Mouse (Mus musculus): ENCODE results near the gene Ak1.

The Ak1 gene

DNA sequence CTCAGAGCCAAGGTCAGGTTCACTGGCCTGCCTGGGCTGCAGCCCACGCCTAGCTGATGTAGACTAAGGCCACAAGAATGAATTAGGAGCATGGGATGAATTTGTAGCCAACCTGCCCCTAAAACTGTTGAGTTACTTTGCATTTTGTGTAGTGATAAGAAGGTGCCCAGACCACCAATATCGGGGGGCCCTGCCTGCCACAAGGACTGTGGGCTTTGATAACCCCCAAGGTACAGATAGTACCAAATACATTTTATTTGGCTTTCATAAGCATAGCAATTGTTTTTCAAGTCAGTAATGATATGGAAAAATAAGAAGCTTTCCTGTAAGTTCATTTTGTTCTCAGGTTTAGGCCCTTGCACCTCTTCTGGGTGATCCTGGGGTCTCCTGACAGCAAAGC lies 37.3 kb downstream of the Ak1 start:
- DNase-seq, result no peak

DNA sequence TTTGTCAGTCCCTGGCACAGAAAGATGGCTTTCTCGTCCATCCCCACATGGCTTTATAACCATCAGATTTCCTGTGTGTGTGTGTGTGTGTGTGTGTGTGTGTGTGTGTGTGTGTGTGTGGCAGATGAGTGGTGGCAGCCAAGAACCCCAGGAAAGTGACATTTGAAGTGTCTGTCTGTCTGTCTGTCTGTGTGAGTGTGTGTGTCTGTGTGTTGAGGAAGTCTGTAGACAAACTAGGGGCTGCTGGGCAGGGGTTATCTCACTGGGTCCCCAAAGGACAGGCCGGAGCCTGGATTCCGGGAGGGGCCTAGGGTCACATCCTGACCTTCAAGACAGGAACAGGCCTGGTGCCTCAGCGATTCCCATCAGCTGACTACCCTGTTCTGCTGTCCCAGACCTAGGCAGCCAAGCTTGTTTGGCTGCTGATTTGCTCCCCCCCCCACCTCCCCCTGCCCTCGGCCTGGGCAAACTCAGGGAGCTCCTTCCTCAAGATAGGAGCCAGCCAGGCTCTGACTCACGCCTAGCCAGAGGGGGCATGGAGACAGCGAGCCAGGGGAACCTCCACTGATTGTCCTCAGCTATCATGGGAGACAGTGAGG lies 40.0 kb downstream of the Ak1 start:
- no peak for DNase-seq

DNA sequence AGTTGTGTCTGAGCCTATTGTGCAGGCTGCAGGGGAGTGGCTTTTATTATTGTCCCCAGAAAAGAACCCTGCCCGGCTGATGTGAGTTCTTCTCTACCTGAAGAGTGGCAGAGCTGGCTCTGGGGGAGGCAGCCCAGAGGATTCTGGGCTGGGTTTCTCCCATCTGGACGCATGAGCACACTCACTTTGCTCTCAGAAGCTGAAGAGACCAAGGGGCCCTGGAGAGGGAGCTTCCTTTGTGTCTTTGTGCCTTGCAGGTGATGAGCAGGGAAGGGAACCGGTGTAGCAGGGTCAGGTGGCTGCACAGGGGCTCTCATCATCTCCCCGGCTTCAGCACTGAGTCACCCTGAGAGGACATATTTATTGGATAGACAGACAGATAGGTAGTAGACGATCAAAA lies 40.7 kb downstream of the Ak1 start:
- no peak for DNase-seq

DNA sequence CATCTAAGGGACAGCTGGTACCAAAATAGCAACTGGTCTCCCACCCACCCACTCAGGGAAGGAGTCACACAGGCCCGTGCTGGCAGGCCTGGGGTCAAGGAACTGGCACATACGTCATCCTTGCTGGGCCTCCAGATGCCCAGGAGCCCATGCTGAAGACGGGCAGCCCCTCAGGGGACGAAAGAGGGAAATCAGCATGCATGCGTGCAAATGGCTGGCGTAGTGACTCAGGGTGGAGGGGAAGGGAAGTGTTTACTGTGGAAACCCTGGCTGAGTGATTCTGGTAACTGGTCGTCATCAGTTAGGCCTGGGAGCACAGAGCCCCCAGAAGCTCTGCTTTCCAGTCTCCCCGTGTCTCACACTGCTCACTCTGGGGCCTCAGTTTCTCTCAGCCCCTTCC lies 43.8 kb downstream of the Ak1 start:
- DNase-seq, result no peak

DNA sequence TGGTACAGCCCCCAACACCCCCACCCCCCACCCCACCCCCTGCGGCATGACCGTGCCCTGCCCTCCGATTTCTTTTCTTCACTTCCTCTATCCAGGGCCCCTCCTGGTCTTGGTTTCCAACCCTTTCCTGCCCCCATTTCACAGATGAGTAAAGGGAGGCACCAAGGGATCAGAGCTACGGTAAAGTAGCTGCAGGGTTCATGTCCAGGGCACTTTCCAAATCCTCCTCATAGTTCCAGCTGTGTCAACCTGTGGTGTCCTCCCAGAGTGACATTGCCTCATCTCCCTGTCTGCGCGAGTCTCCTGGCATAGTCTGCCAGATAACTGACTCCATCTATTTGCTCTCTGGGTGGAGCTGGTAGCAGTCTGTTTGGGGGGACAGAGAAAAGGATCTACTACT lies 44.3 kb downstream of the Ak1 start:
- no peak for DNase-seq

DNA sequence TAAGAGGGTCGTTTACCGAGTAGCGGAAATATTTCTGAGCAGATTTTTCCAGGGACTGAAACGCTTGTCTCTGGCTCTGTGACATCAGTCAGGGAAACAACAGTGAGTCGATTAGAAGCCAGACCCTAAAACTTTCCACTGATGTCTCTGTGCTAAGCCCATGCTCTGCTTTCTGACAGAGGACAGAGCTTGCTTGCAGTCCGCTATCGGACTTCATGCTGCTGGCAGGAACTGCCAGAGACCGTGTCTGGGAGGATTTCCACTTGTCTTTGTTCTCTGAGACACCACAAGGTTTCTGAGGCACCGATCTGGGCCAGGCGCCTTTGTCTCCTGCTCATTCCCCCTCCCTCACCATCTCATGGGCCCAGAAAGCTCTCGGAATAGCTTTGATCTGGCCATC lies 46.2 kb downstream of the Ak1 start:
- no peak for DNase-seq

DNA sequence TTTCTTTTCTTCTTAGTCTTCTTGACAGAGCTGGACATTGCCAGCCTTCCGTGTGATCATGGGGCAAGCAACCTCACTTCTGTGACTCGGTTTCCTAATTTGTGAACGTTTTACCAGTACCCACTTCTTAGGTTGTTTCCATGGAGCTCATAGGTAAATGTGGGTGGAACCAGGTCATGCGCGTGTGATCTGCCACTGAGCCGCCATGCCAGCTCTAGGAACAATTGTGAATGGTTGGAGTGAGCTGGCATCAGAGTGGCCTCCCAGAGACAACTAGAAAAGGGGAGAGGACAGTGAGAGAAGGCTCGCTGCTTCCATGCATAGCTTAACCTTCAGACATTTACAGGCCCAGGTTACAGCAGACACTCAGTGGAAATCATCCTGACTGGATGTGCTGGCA lies 46.6 kb downstream of the Ak1 start:
- DNase-seq, result no peak

DNA sequence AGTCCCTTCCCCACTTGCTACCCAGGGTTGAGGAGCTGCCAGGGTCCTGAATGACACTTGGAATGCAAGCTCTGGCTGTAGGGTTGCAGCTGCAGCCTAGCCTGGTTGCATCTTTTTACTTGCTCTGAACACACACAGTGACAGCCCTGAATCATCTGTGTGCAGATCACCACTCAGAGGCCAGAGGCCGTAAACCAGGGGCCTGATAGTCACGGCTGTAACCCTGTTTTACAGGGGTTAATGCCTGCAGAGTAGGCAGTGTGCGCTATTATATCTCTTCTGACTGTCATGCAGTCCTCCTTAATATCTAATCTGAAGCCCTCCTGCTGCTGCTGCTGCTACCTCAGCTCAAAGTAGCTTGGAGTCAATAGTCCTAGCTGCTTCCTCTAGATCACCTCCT lies 48.3 kb downstream of the Ak1 start:
- no peak for DNase-seq

DNA sequence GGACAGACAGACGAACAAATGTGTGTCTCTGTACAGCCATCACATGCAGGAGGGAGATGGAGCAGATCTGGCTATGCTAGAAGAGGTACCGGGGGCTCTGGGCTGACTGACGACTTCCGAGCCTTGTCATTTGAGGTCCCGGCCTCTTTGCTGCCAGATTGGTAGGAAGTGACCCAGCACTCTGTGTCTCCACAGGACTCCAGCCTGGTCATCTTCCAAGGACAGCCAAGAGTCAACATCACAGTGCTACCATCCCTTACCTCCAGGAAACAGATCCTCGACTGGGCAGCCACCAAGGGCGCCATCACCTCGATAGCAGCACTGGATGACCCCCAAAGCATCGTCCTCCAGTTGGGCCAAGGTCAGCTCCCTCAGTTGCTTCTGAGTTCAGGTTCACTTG lies 49.6 kb downstream of the Ak1 start:
- no peak for DNase-seq

DNA sequence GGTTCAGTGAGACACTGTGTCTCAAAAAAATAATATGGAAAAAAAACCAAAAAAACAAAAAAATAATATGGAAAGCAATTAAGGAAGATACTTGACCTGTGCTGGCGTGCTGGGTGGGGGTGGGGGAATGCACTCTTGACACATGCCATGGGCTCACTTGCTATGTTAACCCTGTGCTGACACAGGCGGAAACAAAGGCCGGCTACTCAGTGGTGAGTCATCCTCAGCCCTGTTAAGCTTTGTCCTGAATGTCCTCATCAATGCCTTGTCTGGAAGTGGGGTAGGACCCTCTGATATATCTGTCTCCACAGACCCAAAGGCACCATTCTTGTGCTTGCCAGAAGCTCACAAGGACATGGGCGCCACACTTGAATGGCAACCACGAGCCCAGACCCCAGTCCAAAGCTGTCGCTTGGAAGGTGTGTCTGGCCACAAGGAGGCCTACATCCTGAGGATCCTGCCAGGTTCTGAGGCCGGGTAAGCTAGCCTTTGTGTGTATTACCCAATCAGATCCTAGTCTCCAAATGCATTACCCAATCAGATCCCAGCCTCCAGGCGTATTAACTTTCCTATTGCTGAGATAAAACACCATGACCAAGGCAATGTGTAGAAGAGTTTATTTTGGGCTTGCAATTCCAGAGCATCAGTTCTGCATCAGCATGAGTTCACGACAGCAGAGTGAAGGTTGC lies 50.5 kb downstream of the Ak1 start:
- no peak for DNase-seq

DNA sequence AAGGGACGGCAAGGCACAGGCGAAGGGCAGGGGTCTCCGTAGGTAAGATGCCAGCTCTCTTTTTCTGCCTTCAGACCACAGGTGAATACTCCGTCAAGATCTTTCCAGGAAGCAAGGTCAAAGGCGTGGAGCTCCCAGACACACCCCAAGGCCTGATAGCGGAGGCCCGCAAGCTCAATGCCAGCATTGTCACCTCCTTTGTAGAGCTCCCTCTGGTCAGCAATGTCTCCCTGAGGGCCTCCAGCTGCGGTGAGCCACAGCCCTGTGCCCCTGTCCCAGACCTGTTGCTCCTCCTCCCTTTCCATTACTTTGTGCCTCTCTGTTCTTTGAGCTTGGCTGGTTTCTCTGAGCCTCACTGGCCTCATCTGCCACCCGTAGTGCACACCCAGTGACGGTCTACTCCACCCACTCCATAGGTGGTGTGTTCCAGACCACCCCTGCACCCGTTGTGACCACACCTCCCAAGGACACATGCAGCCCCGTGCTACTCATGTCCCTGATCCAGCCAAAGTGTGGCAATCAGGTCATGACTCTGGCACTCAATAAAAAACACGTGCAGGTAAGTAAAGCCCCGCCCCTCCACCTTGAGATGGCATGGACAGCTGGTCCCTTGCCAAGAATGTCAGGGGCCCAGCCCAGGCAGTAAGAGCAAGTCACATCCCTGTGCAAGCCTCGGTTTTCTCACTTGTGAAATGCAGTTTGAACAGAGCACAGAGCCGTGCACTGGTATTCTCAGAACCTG lies 51.8 kb downstream of the Ak1 start:
- no peak for DNase-seq

DNA sequence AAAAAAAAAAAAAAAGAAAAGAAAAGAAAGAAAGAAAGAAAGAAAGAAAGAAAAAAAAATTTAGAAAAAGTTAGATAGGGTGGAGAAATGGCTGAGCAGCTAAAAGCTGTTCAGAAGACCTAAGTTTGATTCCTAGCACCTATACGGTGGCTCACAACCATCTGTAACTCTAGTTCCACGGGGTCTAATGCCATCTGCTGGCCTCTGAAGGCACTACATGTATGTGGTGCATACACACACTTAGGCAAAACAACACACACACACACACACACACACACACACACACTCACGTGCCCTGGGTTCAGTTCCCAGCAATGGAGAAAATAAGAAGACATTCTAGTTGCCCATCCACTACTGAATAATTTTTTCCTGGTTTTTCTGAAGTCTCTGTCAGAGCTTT lies 55.3 kb downstream of the Ak1 start:
- no peak for DNase-seq

DNA sequence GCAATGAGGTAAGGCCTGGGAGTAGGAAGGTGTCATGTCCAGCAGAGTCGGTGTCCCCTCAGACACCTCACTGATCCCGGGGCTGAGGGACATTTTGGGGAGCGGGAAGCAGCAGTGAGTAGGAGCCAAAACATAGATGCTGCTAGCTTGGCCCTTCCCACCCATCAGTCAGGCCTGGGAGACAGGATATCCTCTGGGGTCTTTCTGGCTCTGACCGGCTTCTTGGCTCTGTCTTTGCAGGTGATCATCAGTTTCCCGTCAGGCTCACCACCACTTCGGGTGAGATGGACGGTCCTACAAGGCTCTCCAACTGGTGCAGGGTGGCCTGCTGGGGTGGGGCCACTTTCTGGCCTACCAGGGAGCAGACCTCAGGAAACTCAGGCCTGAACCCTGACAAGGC lies 56.1 kb downstream of the Ak1 start:
- DNase-seq, result no peak

DNA sequence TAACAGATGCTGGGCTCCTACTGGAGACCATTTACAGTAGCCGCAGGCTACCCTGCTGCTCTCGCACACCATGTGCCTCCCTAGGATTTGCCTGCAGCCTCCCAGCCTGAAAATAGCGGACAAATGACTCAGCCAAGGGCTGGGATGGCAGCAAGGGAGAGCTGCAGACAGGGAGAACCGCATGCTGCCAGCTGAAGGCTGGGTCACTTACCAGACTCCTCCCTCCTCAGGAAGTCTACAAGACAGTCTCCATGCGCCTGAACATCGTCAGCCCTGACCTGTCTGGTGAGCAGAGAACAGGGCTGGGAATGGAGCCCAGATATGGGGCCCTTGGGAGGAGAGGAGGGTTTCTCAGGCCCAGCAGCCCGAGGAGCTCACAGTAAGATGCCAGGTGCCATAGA lies 58.5 kb downstream of the Ak1 start:
- no peak for DNase-seq

DNA sequence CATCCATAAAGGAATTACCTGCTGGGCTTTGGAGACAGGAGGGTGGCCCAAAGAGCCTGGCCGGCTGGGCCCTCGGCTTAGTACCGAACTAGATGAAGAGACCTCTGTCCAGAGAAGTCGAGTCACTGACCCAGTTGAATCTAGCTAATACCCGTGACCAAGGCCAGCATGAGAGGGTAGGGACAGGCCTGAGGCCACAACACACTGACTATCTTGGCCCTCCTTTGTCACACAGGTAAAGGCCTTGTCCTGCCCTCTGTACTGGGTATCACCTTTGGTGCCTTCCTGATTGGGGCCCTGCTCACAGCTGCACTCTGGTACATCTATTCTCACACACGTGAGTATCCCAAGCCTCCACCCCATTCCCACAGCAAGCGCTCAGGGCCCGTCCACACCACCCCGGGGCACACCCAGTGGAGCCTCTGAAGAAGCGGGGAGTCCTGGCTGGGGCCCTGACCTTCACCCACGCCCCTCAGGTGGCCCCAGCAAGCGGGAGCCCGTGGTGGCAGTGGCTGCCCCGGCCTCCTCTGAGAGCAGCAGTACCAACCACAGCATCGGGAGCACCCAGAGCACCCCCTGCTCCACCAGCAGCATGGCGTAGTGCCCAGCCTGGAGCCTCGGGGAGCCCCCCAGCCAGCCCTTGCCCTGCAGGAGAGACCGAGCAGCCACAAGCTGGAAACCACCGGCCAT lies 59.5 kb downstream of the Ak1 start:
- DNase-seq, result no peak

DNA sequence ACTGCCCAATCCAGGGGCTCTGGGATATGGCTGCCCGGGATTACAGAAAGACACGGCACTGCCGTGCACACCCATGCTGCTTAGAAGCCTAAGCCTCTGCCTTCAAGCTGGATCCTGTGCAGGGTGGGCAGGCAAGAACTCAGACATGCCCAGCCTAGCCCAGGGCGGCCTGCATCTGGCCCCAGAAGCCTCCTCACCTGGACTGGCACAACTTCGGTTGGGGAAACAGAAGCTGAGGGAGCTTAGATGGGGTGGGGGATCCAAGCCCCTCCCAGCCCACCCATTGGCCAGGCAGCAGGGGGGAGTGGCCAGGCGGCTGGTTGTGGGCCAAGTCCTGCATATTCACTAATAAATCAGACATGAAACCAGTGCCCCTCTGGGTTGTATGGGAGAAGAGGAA lies 60.2 kb downstream of the Ak1 start:
- no peak for DNase-seq

DNA sequence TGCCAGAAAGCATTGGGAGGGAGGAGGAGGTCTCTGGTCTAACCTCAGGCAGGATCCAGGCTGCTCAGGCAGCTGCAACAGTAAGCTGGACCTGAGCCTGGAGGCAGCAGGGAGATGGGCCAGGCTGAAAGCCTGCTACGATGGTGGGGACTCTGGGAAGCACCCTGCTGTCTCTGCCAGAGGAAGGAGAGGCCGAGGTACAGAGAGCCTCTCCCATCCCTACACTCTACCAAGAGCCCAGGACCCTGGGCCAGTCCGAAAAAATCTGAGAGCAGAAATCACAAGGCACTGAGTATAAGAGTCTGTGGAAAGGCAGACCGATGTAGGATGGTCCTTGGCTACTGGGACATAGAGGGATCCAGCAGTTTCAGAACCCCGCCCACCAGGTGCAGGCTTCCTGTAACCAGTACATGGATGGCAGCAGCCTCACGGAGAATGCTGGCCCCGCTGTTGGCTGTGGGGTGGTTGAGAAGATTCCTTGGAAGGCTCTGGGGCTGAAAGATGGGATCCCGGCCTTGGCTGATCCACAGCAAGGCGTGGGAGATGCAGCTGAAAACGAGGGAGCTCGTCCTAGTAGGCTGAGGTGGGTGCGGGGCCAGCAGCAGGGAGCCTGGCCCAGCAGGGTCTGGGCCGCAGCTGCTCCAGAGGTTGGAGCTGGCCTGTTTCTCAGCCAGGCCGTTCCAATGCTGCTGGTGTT lies 61.3 kb downstream of the Ak1 start:
- DNase-seq, result no peak

DNA sequence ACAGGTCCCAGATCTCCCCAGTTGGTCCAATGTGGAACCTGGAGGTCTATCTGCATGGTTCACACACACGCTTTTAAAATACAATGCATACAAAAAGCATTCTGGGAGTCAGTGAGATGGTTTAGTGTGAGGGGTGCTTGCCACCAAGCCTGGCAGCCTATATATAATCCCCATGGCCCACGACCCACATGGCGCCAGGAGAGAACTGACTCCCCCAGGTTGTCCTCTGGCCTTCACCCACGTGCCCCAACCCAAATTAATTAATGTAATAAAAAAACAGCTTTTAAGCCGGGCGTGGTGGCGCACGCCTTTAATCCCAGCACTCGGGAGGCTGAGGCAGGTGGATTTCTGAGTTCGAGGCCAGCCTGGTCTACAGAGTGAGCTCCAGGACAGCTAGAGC lies 62.1 kb downstream of the Ak1 start:
- DNase-seq, result no peak

Measured in cerebellum, postnatal 36 days (tissue).